Mouse (Mus musculus) heart, embryonic 11.5 days (tissue): ENCODE measurements around the gene Pcx. TPM values are rescaled to one million over a fixed set of nuclear protein-coding genes. Genes with fewer than 3 reads are reported as not detected.

Experiments used
- ATAC-seq: fragments of 200-750 bp; cut with Nextera tagmentation; replicated peaks from 2 replicates; pipeline ENCODE4 v1.8.0; 2017; ENCODE audit warnings: moderate library complexity; ENCODE audit not compliant: insufficient number of reproducible peaks, low FRiP score, low TSS enrichment
- H3K27ac ChIP-seq: fragments of 300-500 bp; sonication (generic); 2 replicates; pipeline ENCODE4 v1.5.1; 2014; ENCODE audit warnings: mild to moderate bottlenecking, low read depth, low read length
- H3K27me3 ChIP-seq: fragments of 300-500 bp; sonication (generic); 2 replicates; pipeline ENCODE4 v1.6.1; 2014; ENCODE audit warnings: mild to moderate bottlenecking, low read length, mixed read lengths; ENCODE audit not compliant: control insufficient read depth, insufficient read depth
- H3K36me3 ChIP-seq: fragments of 300-500 bp; sonication (generic); 2 replicates; pipeline ENCODE4 v1.6.1; 2014; ENCODE audit warnings: mild to moderate bottlenecking, low read length, moderate library complexity, mixed read lengths; ENCODE audit not compliant: control insufficient read depth, insufficient read depth
- H3K4me1 ChIP-seq: fragments of 300-500 bp; sonication (generic); 2 replicates; pipeline ENCODE4 v1.6.1; 2014; ENCODE audit warnings: low read length; ENCODE audit not compliant: control insufficient read depth, insufficient read depth
- H3K4me2 ChIP-seq: fragments of 300-500 bp; sonication (generic); 2 replicates; pipeline ENCODE4 v1.6.1; 2014; ENCODE audit warnings: mild to moderate bottlenecking, moderate library complexity
- H3K4me3 ChIP-seq: fragments of 300-500 bp; sonication (generic); 2 replicates; pipeline ENCODE4 v1.5.1; 2014; ENCODE audit warnings: low read depth, low read length
- H3K9ac ChIP-seq: fragments of 300-500 bp; sonication (generic); 2 replicates; pipeline ENCODE4 v1.6.1; 2014; ENCODE audit warnings: mild to moderate bottlenecking, low read depth, low read length, moderate library complexity
- H3K9me3 ChIP-seq: fragments of 300-500 bp; sonication (generic); replicated peaks from 2 replicates; pipeline ENCODE4 v1.6.1; 2016; ENCODE audit warnings: low read length; ENCODE audit not compliant: control insufficient read depth
- WGBS: fragments of 180-500 bp; shearing (Covaris S2); extraction: QIAGEN DNeasy Blood & Tissue Kit; methylation state at CpG from one replicate; pipeline ENCODE4 v1.1.7; 2014; ENCODE audit not compliant: insufficient replicate concordance; 5-methylcytosine and 5-hydroxymethylcytosine counted together
- polyA plus RNA-seq: library from polyadenylated mRNA; unstranded; fragments of >200 nt; fragmentation: Nextera tagmentation; extraction: Ambion mirVana; gene quantifications from 2 replicates; pipeline ENCODE4 v1.2.1, GENCODE M21; 2014

The Pcx gene
- polyA plus RNA-seq, 1 experiment from 2014 or later: 12.8 TPM

- H3K27ac ChIP-seq: no peak overlapping the region
- no peak overlapping the region for H3K4me2 ChIP-seq
- no peak overlapping the region for H3K4me3 ChIP-seq
- peaks cover 12% of the 10 kb centered on the region for H3K36me3 ChIP-seq
- 65% methylated on average over 4 of the region's 4 CpGs for WGBS
- ATAC-seq: no peak
- H3K9me3 ChIP-seq: no peaks in the 10 kb centered on the region
- no peaks in the 10 kb centered on the region for H3K27me3 ChIP-seq
- peaks cover 10% of the 10 kb centered on the region for H3K4me1 ChIP-seq
- no peak overlapping the region for H3K9ac ChIP-seq
Observed at GRCm38 (mm10) chr19:4610109-4610508, 99.8 kb downstream of the Pcx start.

GRCm38 (mm10) chr19:4612181-4612961 is 102.1 kb downstream of the Pcx start:
- Histone ChIP-seq H3K4me1 (peaks cover 15% of the 10 kb centered on the region), H3K36me3 (peaks cover 12% of the 10 kb centered on the region), H3K9ac (no peak overlapping the region), H3K4me2 (no peak overlapping the region), H3K27ac (no peak overlapping the region), H3K4me3 (no peak overlapping the region), H3K9me3 (no peaks in the 10 kb centered on the region), H3K27me3 (peaks cover 7% of the 10 kb centered on the region; the same call in 1 of the 2 replicates)
- ATAC-seq: no peak
- 87% methylated on average over 19 of the region's 19 CpGs for WGBS

GRCm38 (mm10) chr19:4613464-4614304 is 103.4 kb downstream of the Pcx start:
- peak overlapping the region; percentile 91; the same call in 1 of the 2 replicates for H3K4me3 ChIP-seq
- peaks cover 12% of the 10 kb centered on the region for H3K36me3 ChIP-seq
- H3K9ac ChIP-seq: no peak overlapping the region
- 89% methylated on average over 33 of the region's 33 CpGs for WGBS
- H3K27me3 ChIP-seq: peaks cover 7% of the 10 kb centered on the region; the same call in 1 of the 2 replicates
- peak overlapping the region; percentile 91 for H3K4me2 ChIP-seq
- H3K4me1 ChIP-seq: peaks cover 15% of the 10 kb centered on the region
- no peaks in the 10 kb centered on the region for H3K9me3 ChIP-seq
- ATAC-seq: no peak
- no peak overlapping the region for H3K27ac ChIP-seq

GRCm38 (mm10) chr19:4614305-4615150 is 104.3 kb downstream of the Pcx start:
- peak overlapping the region; percentile 91 for H3K4me2 ChIP-seq
- H3K4me1 ChIP-seq: peaks cover 15% of the 10 kb centered on the region
- H3K4me3 ChIP-seq: peak overlapping the region; percentile 91
- H3K27me3 ChIP-seq: peaks cover 7% of the 10 kb centered on the region; the same call in 1 of the 2 replicates
- WGBS: 22% methylated on average over 42 of the region's 49 CpGs
- ATAC-seq: no peak; the same call in 1 of the 2 replicates
- peak overlapping the region; percentile 74 for H3K27ac ChIP-seq
- peak overlapping the region; percentile 93 for H3K9ac ChIP-seq
- no peaks in the 10 kb centered on the region for H3K9me3 ChIP-seq
- H3K36me3 ChIP-seq: peaks cover 12% of the 10 kb centered on the region

GRCm38 (mm10) chr19:4615151-4616093 is 105.2 kb downstream of the Pcx start, which contains the start of gene Lrfn4:
Gene Lrfn4, minus strand, starts transcription at chr19:4615667.
- peak within 1 kb of the TSS; percentile 74 for H3K27ac ChIP-seq
- peaks cover 15% of the 10 kb centered on the region for H3K4me1 ChIP-seq
- H3K27me3 ChIP-seq: peaks cover 7% of the 10 kb centered on the region; the same call in 1 of the 2 replicates
- peaks cover 13% of the 10 kb centered on the region for H3K36me3 ChIP-seq
- peak; percentile 87 for ATAC-seq
- peak within 1 kb of the TSS; percentile 91 for H3K4me2 ChIP-seq
- H3K9ac ChIP-seq: peak within 1 kb of the TSS; percentile 93
- H3K9me3 ChIP-seq: no peaks in the 10 kb centered on the region
- under 1% methylated on average over 76 of the region's 87 CpGs for WGBS
- peak within 1 kb of the TSS; percentile 91 for H3K4me3 ChIP-seq

GRCm38 (mm10) chr19:4616546-4616945 is 106.3 kb downstream of the Pcx start:
- Histone ChIP-seq H3K4me1 (peaks cover 15% of the 10 kb centered on the region), H3K36me3 (peaks cover 14% of the 10 kb centered on the region), H3K4me3 (no peak overlapping the region; the same call in 1 of the 2 replicates), H3K9me3 (no peaks in the 10 kb centered on the region), H3K4me2 (peak overlapping the region; percentile 91; the same call in 1 of the 2 replicates), H3K27ac (0 out of 2 replicates have a peak overlapping the region, but pooled peaks have one; percentile 74), H3K27me3 (peaks cover 7% of the 10 kb centered on the region; the same call in 1 of the 2 replicates), H3K9ac (no peak overlapping the region)
- 38% methylated on average over 4 of the region's 4 CpGs for WGBS
- ATAC-seq: no peak

- no peak overlapping the region for H3K4me2 ChIP-seq
- WGBS: 30% methylated on average over 18 of the region's 18 CpGs
- no peak overlapping the region for H3K27ac ChIP-seq
Observed at GRCm38 (mm10) chr19:4618183-4618582, 107.9 kb downstream of the Pcx start.

More at GRCm38 (mm10) chr19:4618183-4618582, 107.9 kb downstream of the Pcx start:
- Histone ChIP-seq H3K27me3 (peaks cover 7% of the 10 kb centered on the region; the same call in 1 of the 2 replicates), H3K4me3 (no peak overlapping the region), H3K9me3 (no peaks in the 10 kb centered on the region), H3K9ac (no peak overlapping the region), H3K36me3 (peaks cover 14% of the 10 kb centered on the region), H3K4me1 (peaks cover 15% of the 10 kb centered on the region)
- ATAC-seq: no peak
